Mouse (Mus musculus): ENCODE results near the gene Clasp1.

DNA sequence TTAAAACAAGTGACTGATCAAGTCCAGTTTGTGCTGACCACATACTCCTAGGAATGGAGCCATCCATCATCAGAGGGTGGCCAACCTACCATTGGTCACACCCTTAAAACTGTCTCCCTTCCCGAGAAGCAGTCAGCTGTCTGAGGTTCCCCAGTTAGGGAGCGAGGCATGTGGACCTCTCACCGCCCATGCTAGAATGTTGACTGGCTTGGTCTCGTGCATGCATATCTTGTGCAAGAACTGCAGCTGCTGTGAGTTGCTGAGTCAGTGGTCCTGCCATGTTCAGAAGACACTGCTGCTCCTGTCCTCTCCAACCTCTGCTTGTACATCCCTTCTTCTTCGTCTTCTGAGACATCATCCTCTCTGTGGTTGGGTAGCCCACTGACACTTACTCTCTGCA lies 22.0 kb downstream of the Clasp1 start:
- no peak for TF ChIP-seq EP300 (IDR thresholded peaks at IDR 0.05; ENCODE audit: low read depth in 1 of 2, low read length in 2 of 2)
- TF ChIP-seq CTCF (IDR thresholded peaks at IDR 0.05 in 2 of 3, conservative IDR thresholded peaks at IDR 0.05 in 1 of 3; ENCODE audit: control insufficient read depth in 1 of 3, insufficient read depth in 1 of 3, low read depth in 2 of 3, low read length in 3 of 3, poor library complexity in 1 of 3, severe bottlenecking in 1 of 3) = no peak
- no peak for TF ChIP-seq USF1 (IDR thresholded peaks at IDR 0.05; ENCODE audit: low read depth, low read length)

Data from MEL (cell line).